Comparison of ENCODE assay signal across 8 mouse cellular contexts in the genomic region with DNA sequence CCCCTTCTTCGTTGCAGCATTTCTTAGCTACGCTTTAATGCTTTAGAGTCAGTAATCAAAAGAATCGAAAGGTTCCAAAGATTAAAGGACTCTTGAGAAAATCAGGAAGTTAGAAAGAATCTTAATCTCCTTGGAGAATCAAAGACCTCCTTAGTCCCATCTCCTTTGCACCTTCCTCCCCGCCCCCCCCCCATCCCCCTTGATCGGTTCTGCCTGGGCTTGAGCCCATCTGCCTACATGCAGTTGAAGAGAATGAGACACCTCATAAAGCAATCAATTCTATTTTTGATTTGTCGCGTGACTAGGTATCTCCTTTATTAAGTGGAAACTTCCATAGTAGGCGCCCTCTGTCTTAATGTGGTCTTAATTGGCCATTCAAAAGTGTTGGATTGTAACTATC. TPM values are rescaled to one million over a fixed set of nuclear protein-coding genes. Genes with fewer than 3 reads are reported as not detected.
A peak's percentile ranks its signal among the peaks of the same experiment; 100 is the strongest.
DNase-seq lines count a peak whose midpoint lies in the region; ATAC-seq lines count a peak whose summit lies in the region.

No protein-coding gene starts in this region.

- no peak for ATAC-seq in kidney, embryonic 15.5 days (replicated peaks; ENCODE audit: low FRiP score)
- ATAC-seq in hindbrain, embryonic 14.5 days (ENCODE audit: low FRiP score), result no peak
- ATAC-seq in midbrain, embryonic 14.5 days (ENCODE audit: low FRiP score, low TSS enrichment), result no peak
- ATAC-seq in granulocyte monocyte progenitor cell, adult 5-6 weeks (replicated peaks; ENCODE audit: poor library complexity, severe bottlenecking), result no peak

- H3K9me3 ChIP-seq in kidney, embryonic 15.5 days (replicated peaks), result no peaks in the 10 kb centered on the region
- H3K9me3 ChIP-seq in embryonic facial prominence, embryonic 10.5 days, result no peaks in the 10 kb centered on the region
- H3K9me3 ChIP-seq in hindbrain, embryonic 14.5 days (ENCODE audit: control insufficient read depth, low read length), result no peaks in the 10 kb centered on the region
- H3K9me3 ChIP-seq in midbrain, embryonic 14.5 days (ENCODE audit: control insufficient read depth, low read length), result no peaks in the 10 kb centered on the region

- H3K27me3 ChIP-seq in kidney, embryonic 15.5 days, result no peaks in the 10 kb centered on the region
- peaks cover 15% of the 10 kb centered on the region; the same call in 1 of the 2 replicates for H3K27me3 ChIP-seq in embryonic facial prominence, embryonic 10.5 days (replicated peaks; ENCODE audit: low read depth, poor library complexity, severe bottlenecking)
- H3K27me3 ChIP-seq in hindbrain, embryonic 14.5 days (ENCODE audit: control insufficient read depth, insufficient read depth, low read length), result no peaks in the 10 kb centered on the region
- H3K27me3 ChIP-seq in midbrain, embryonic 14.5 days (ENCODE audit: control insufficient read depth, insufficient read depth, low read length), result no peaks in the 10 kb centered on the region

- H3K4me2 ChIP-seq in kidney, embryonic 15.5 days, result peak overlapping the region; percentile 96
- H3K4me2 ChIP-seq in hindbrain, embryonic 14.5 days (replicated peaks), result peak overlapping the region; percentile 98
- peak overlapping the region; percentile 96 for H3K4me2 ChIP-seq in midbrain, embryonic 14.5 days (ENCODE audit: low read length)

- H3K36me3 ChIP-seq in kidney, embryonic 15.5 days, result no peaks in the 10 kb centered on the region
- H3K36me3 ChIP-seq in embryonic facial prominence, embryonic 10.5 days (replicated peaks), result no peaks in the 10 kb centered on the region
- H3K36me3 ChIP-seq in hindbrain, embryonic 14.5 days (replicated peaks; ENCODE audit: control insufficient read depth, insufficient read depth), result no peaks in the 10 kb centered on the region
- H3K36me3 ChIP-seq in midbrain, embryonic 14.5 days (ENCODE audit: control insufficient read depth, insufficient read depth, low read length), result no peaks in the 10 kb centered on the region

- H3K4me3 ChIP-seq in kidney, embryonic 15.5 days (replicated peaks), result peak overlapping the region; percentile 67
- H3K4me3 ChIP-seq in embryonic facial prominence, embryonic 10.5 days, result peak overlapping the region; percentile 92
- peak overlapping the region; percentile 97 for H3K4me3 ChIP-seq in hindbrain, embryonic 14.5 days (replicated peaks; ENCODE audit: low read length)
- H3K4me3 ChIP-seq in midbrain, embryonic 14.5 days (replicated peaks; ENCODE audit: low read depth, low read length), result peak overlapping the region; percentile 88

- H3K4me1 ChIP-seq in kidney, embryonic 15.5 days, result peaks cover 45% of the 10 kb centered on the region
- H3K4me1 ChIP-seq in embryonic facial prominence, embryonic 10.5 days, result peaks cover 42% of the 10 kb centered on the region
- H3K4me1 ChIP-seq in hindbrain, embryonic 14.5 days (replicated peaks; ENCODE audit: control insufficient read depth, insufficient read depth, low read length), result peaks cover 30% of the 10 kb centered on the region
- peaks cover 29% of the 10 kb centered on the region for H3K4me1 ChIP-seq in midbrain, embryonic 14.5 days (ENCODE audit: control insufficient read depth, insufficient read depth, low read length)

- no peak for DNase-seq in kidney, postnatal 14 days
- DNase-seq in embryonic facial prominence, embryonic 10.5 days (ENCODE audit: low spot score), result no peak
- no peak for DNase-seq in hindbrain, embryonic 14.5 days (ENCODE audit: low spot score)
- DNase-seq in midbrain, embryonic 14.5 days, result no peak
- DNase-seq in embryo, embryonic 10 days (ENCODE audit: low spot score), result no peak
- DNase-seq in testis, postnatal 14 days (ENCODE audit: low spot score), result no peak

- no peak overlapping the region for H3K9ac ChIP-seq in kidney, embryonic 15.5 days
- 0 out of 2 replicates have a peak overlapping the region, but pooled peaks have one; percentile 8 for H3K9ac ChIP-seq in hindbrain, embryonic 14.5 days
- peak overlapping the region; percentile 36; the same call in 1 of the 2 replicates for H3K9ac ChIP-seq in midbrain, embryonic 14.5 days (replicated peaks; ENCODE audit: low read length)

- H3K27ac ChIP-seq in kidney, embryonic 15.5 days, result peak overlapping the region; percentile 67
- H3K27ac ChIP-seq in embryonic facial prominence, embryonic 10.5 days (replicated peaks), result peak overlapping the region; percentile 91
- no peak overlapping the region for H3K27ac ChIP-seq in hindbrain, embryonic 14.5 days
- no peak overlapping the region for H3K27ac ChIP-seq in midbrain, embryonic 14.5 days (replicated peaks; ENCODE audit: low read depth, low read length)

- WGBS in kidney, embryonic 15.5 days, result 25% methylated on average over 8 of the region's 8 CpGs
- WGBS in embryonic facial prominence, embryonic 10.5 days, result 27% methylated on average over 8 of the region's 8 CpGs
- WGBS in hindbrain, embryonic 14.5 days, result 30% methylated on average over 8 of the region's 8 CpGs
- 18% methylated on average over 8 of the region's 8 CpGs for WGBS in midbrain, embryonic 14.5 days

RNA-seq across cellular contexts. Expression of a gene that starts 0.5 kb away (rescaled TPM):
- polyA plus RNA-seq in kidney, embryonic 15.5 days (2015; fragmentation: Nextera tagmentation; extraction: Ambion mirVana), result 16.8 and 17.5 TPM in 2 replicates
- polyA plus RNA-seq in embryonic facial prominence, embryonic 10.5 days (2016; fragmentation: Nextera tagmentation; extraction: Ambion mirVana), result 7.9 and 8.5 TPM in 2 replicates
- polyA plus RNA-seq in hindbrain, embryonic 14.5 days (2014; fragmentation: Nextera tagmentation; extraction: Ambion mirVana), result 12.7 TPM in 2 replicates
- 8.6 and 11.8 TPM in 2 replicates for polyA plus RNA-seq in midbrain, embryonic 14.5 days (2014; fragmentation: Nextera tagmentation; extraction: Ambion mirVana)
- 13.1 and 13.5 TPM in 2 replicates for total RNA-seq in granulocyte monocyte progenitor cell, adult 5-6 weeks (2014; fragmentation: Nextera tagmentation)
- 21.1 and 22.2 TPM in 2 replicates for total RNA-seq in granulocyte monocyte progenitor cell, adult 5-6 weeks (2017)

RNA-seq across cellular contexts. Expression of a gene that starts 54.6 kb away (rescaled TPM):
- polyA plus RNA-seq in kidney, embryonic 15.5 days (2015; fragmentation: Nextera tagmentation; extraction: Ambion mirVana), result 1.7 and 2.8 TPM in 2 replicates
- not detected in 2 replicates for polyA plus RNA-seq in embryonic facial prominence, embryonic 10.5 days (2016; fragmentation: Nextera tagmentation; extraction: Ambion mirVana)
- polyA plus RNA-seq in hindbrain, embryonic 14.5 days (2014; fragmentation: Nextera tagmentation; extraction: Ambion mirVana), result not detected in 2 replicates
- polyA plus RNA-seq in midbrain, embryonic 14.5 days (2014; fragmentation: Nextera tagmentation; extraction: Ambion mirVana), result 0.16 TPM in 1 of 2 replicates, not detected in the other
- total RNA-seq in granulocyte monocyte progenitor cell, adult 5-6 weeks (2014; fragmentation: Nextera tagmentation), result not detected in 2 replicates
- not detected in 2 replicates for total RNA-seq in granulocyte monocyte progenitor cell, adult 5-6 weeks (2017)

Comparison
In these comparisons a context has a peak if more than half of its experiments do, and no peak if none do; other contexts are left out.
1. H3K27ac ChIP-seq: peak in kidney, embryonic 15.5 days (single experiment) and embryonic facial prominence, embryonic 10.5 days (single experiment); none in hindbrain, embryonic 14.5 days (single experiment) and midbrain, embryonic 14.5 days (single experiment).
2. Peak in every context shown above with its lines, with median percentiles within 50 percentile points of each other: H3K4me2 ChIP-seq and H3K4me3 ChIP-seq.